Mouse (Mus musculus): ENCODE measurements around the gene Gas1.

The Gas1 gene

DNA sequence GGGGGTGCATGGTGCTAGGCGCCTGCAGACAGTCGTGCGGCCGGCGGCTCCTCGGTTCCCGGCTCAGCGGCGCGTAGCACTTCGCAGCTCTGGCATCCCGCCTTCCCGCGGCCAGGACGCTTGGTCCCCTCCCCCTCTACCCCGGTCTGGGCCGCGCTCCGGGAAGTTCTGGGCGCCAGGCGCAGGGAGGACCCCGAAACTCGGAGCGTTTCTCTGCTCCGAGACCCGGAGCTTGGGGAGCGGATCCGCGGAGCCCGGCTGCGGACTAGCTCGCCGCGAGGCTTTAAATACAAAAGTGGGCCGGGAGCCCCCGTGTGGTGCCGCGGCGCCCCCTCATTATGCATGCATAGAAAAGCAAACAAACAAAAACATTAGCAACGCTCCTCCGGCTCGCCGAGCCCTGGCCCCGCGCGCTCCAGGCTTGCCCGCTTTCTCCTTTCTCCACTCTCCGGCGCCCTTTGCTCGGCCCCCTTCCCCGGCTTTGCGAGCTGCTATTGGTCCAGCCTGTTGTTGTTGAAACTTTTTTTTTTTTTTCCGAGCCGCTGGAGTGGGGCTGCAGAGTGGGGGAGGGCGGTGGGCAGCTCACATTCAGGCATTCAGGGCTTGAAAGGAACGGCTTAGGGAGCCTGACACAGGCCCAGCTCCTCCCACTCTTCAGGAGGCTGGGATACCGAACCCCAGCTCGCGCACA is at the start of gene Gas1:
TSS of gene Gas1 (minus strand) at position 260 of the 691 bp plus-strand sequence.
- DNase-seq (ENCODE audit: low spot score): peak; percentile 90

DNA sequence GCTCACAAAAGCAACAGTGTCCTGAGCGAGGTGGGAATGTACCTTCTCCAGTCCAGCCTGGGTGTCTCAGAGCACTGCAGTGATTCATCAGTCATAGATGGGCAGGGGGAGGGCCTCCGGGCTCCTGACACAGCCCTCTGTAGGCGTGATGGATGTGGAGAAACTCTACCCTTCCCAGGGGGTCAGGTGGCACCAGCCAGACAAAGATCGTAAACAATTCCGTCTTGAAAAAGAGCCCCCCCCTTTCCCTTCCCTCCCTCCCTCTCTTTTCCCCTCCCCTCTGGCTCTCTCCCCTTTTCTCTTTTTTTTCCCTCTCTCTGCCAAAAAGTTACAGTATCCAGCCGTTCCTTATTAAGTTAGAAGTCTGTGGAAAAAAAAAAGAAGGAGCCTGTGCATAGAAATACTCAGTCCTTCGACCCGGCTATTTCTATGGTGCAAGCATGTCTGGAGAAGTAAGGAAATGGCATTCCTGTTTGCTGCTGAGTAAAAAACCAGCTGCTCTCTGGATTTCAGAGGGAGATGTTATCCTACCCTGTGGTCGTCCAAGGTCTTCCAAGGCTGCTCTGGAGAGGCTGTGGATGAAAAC is 49.2 kb upstream of the Gas1 start:
- DNase-seq (ENCODE audit: low spot score): peak; percentile 41

DNA sequence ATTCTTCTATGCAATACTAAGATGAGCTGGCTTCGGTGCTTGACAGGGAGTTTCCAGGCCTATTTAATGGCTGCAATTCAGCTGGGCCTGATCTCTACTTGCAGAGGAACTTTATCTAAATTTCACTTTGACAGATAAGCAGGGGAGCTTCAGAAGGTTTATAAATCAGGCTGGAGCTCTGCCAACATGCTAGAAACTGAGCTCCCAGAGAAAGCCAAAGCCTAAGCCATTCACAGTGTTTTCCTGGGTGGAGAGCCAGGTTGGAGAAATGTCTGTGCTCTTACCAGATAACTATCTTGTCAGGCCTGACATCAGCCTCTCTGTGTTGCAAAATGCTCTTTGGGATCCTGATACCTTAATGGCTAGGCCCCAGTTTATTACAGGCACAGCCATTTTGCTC is 48.6 kb upstream of the Gas1 start:
- peak; percentile 70 for DNase-seq (ENCODE audit: low spot score)

DNA sequence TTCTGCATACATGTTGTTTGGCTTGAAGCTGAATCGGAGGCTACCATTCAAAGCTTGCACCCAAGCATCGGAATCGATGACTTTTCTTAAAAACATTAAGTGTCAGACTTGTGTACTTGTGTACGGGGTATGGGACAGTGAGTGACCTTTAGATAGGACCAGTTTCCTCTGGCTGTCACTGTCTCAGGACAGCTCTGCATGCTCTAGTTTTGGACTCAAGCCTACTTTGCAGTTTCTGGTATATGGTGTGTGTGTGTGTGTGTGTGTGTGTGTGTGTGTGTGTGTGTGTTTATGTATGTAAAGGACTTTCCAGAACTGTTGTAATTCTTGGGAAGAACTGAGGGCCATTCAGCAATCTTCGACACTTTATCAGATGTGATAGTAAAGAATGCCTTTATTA is 48.1 kb upstream of the Gas1 start:
- no peak for DNase-seq (ENCODE audit: low spot score)

DNA sequence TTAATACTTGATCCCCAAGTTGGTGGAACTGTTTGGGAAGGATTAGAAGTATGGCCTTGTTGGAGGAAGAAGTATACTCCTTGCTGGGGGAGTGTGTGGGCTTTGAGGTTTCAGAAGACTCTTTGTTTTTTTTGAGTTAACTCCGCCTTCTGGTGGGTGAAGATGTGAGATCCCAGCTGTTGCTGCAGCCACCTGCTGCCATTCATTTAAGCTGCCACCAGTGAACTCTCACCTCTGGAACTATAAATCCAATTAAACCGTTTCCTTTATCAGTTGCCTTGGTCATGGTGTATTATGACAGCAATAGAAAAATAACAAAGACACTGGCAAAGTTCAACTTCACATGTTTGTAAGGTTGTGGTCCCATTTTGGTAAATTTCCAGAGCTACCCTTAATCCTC is 46.6 kb upstream of the Gas1 start:
- no peak for DNase-seq (ENCODE audit: low spot score)

DNA sequence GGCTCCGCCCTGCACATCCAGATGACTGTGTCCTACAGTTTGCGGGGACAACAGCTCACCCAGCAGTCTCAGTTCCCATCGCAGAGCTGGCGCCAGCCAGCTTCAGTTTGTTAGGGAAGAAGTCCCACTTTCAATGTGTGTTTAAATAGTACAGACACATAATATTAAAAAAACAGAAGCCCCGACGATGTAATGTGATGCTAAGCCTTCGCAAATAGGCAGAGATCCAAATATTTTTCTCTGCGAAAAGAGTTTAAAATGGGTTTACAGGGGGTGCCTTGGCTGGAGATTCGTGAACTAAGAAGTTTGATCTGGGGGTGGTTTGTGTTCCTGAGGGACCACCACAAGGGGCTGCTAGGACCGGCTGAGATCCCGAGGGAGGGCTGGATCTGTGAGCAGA is 45.2 kb upstream of the Gas1 start:
- no peak for DNase-seq (ENCODE audit: low spot score)

DNA sequence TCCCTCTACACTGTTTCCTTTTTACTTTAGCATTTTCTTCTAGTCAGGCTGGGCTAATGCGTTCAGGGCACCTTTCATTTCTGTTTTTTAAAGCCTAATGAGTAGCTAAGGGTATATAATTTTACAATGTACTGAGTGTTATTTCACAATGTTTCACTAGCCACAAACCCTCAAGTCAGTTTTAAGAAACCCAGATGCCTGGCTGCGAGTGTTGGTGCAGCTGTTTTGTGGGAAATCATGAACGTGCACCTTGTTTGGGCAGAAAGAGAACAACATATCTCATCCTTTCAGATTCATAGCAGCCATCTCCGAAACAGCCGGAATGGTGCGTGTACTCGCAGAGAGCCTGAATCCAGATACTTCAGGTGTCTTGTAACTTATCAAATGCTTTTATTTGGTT is 36.7 kb upstream of the Gas1 start:
- no peak for DNase-seq (ENCODE audit: low spot score)

DNA sequence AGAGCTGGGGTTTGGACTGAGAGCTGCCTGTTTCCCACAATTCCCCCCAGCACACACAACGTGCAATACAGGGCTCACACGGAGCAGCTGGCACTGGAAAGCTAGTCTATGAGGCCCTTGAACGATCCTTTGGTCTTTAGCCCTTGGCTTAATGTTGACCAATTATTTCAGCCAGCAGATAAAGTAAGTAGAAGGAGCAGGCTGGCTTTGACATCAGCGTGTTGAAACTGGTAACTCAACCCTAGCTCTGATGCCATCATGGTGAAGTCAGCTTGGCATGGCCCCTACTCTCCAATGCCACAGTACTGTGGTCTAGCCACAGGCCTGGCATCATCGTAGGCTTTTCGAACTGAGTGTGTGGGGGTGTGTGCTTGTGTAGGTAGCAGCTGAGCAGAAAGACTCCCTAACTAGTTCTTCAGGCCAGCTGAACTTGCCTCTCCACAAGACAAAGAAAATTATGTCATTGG is 30.0 kb upstream of the Gas1 start:
- DNase-seq (ENCODE audit: low spot score): no peak

DNA sequence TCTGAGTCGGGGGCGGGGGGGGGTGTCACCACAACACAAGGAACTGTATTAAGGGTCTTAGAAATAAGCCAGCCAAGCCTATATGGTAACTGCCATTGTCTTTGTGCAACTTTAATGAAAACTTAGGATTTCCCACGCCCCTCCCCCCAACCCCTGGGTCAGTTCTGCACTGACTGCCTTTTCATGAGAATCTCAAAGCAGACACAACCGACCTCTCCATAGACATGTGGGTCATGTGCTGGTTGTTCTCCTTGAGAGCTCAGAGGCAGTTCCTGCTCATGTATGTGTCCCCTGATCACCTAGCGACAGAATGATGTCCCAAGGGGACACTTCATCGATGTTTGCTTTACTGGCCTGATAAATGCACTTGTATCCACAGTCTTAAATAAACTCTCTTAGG is 27.6 kb upstream of the Gas1 start:
- DNase-seq (ENCODE audit: low spot score): no peak

DNA sequence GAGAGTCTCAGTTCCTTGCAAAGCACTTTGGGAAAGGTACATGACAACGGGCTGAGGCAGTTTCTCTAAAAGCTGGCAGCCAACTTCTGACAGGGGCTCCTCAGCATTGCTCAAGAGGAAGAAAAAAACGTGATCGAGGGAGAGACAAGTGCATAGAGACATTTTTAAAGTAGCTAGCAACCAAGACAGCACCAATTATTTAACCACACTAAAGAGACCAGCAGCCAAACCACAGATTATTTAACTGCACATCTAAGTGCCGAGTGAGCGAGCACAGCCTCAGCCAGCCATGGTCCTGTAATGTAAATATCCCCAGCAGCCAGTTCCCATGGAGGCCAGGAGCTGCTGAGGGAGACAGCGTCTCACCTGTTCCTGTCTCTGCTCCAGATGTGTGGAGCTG is 16.1 kb upstream of the Gas1 start:
- DNase-seq (ENCODE audit: low spot score): no peak

DNA sequence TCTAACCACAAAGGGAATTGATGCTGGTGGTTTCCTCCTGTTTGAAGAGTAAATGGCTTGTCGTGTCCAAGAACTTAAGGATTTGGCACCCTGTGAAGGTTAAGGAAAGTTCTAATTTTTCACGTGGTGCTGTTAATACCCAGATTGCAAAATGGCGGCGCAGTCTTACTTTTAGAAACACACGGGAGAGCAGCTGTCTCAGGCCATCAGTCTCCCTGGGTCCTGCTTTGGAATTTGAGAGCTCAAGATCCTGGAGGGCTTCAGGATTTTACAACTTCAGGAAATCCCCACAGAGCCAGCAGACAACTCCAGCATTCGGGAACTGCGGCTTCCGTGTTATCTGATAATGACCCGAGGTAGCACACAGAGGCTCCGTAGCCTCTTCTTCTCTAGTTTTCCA is 12.8 kb upstream of the Gas1 start:
- DNase-seq (ENCODE audit: low spot score): no peak

DNA sequence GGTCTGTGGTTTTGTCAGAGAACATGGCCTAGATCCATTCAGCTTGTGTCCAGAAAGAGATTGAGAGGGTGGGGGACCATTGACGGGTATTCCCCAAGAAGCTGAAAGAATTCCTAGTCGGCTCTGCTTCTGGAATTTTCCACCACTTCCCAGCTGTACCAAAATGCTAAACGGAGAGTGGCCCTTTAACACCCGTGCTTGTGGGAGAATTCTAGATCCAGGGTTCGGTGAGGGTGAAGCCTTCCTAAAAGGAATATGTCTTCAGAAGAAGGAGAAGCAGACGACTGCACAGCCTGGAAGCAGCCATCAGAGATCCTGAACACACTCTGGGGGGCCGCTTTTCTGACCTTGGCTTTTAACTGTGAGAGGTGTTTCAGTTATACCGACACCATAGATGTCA is 11.8 kb upstream of the Gas1 start:
- no peak for DNase-seq (ENCODE audit: low spot score)

DNA sequence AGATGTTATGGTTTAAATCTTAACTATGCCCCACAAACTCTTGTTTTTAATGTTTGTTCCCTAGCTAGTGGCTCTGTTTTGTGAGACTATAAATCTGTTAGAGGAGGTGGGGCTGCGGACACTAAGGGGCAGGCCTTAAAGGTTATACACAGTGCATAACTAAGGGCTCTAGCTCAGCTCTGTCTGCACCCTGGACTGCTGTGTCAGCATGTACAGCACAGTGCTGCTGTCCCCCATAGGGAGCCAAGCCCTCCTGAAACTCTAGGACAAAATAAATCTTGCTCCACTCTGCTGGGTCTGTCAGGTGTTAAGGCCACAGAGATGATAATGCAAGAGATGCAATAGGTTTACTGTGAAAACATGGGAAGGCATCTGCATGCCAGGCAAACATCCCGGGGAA is 10.1 kb upstream of the Gas1 start:
- no peak for DNase-seq (ENCODE audit: low spot score)

DNA sequence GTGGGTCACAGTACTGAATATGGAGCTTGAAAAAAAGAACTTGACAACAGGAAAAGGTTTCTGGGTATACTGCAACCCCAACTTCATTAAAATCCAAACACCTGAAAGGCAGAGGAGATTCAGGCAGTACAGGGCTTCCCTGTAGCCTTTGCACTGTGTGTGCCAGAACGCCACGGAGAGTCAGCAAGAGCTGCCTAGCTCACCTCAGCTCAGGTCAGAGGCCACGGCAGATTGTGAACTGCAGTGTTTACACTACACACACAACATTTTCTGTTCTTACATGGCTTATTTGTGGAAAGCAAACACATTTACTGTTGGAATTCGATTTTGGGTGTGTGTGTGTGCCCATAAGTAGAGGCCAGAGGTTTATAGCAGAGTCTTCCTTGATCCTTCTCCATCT is 5.2 kb upstream of the Gas1 start:
- no peak for DNase-seq (ENCODE audit: low spot score)

DNA sequence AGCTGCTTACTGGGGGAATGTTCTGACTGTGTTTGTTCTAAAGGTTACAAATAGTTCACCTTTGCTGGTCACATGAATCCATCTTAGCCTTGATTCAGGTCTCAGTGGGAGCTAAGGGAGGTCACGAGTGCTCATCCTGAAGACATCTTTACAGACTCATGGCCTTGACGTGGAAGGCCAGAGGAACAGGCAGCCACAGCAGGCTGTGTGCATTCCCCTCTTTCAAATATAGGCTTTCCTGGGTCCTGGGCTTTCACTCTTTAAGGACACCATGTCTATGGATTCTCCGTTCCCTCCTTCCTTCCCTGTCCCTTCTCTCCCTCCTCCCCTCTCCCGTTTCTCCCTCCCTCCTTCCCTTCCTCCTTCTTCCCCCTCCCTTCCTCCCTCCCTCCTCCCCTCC is 2.5 kb upstream of the Gas1 start:
- no peak for DNase-seq (ENCODE audit: low spot score)

DNA sequence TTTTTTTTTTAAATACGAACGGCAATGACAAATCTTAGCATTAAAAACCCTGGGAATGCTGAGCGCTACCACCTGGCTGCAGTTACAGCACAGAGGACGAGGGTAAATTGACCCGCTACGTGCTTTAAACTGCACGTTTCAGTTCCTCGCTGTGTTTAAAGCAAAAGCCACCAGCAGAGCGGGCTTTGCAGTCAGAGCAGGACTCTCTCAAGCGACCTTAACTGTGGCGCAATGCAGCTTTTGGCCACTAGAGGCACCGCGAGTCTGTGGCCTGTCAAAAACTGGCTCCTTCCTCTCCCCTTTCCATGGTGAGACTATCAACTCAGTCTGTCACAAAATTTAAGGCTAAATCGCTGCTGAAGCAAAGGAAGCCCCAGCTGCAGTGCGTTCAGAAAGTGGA is 1.3 kb upstream of the Gas1 start:
- DNase-seq (ENCODE audit: low spot score): peak; percentile 96

DNA sequence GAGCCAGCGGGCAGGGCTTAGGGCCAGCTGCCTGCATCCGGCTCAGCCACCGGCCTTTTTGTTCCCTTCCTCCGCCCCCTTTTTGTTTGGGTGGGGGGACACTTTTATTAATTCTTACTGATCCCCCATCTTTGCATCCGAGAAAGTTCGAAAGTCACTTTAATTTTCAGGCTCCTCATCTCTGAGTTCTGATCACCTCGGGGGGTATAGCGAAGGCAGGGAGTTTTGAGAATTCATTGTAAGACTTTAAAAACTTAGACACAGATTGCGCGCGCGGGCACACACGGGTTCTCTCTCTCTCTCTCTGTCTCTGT is 589 bp upstream of the Gas1 start:
- DNase-seq (ENCODE audit: low spot score): no peak

DNA sequence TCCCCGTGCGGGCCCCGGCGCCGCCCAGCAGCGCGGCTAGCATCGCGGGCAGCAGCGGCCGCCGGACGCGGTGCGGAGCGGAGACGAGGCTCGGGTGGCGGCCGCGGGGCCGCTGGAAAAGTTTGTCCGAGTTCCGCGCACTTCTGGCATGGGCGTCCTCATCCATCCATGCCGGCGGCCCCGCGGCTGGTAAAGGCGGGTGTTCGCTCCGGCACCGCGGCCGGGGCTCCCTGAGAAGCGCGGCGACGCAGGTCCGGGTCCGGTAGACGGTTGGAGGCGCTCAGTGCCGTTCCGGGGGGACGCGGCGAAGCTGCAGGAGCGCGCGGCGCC is 424 bp downstream of the Gas1 start:
- no peak for DNase-seq (ENCODE audit: low spot score)

DNA sequence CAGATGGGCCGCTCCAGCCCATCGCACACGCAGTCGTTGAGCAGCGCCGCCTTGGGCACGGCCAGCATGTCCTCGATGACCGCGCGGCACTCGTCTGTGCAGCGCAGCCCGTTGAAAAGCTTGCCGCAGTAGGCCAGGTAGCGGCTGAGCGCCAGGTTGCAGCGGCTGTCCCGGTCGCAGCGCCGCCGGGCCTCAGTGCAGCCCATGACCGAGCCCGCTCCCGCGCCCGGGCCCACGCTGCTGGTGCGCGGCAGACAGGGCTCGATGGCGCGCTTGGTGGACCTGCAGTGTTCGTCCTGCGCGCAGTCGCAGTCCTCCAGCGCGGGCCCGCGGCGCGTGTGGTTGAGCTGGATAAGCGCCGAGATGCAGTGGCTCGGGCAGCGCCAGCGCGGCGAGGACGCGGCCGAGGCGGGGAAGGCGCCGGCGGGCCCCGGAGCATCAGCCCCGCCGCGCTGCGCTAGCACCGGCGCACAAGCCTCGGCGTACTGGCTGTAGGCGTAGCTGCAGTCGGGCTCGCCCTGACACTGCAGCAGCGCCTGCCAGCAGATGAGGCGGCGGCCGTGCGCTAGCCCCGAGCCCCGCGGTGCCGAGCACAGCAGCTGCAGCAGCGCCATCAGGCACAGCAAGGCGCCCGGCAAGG is 909 bp downstream of the Gas1 start:
- DNase-seq (ENCODE audit: low spot score): peak; percentile 52

DNA sequence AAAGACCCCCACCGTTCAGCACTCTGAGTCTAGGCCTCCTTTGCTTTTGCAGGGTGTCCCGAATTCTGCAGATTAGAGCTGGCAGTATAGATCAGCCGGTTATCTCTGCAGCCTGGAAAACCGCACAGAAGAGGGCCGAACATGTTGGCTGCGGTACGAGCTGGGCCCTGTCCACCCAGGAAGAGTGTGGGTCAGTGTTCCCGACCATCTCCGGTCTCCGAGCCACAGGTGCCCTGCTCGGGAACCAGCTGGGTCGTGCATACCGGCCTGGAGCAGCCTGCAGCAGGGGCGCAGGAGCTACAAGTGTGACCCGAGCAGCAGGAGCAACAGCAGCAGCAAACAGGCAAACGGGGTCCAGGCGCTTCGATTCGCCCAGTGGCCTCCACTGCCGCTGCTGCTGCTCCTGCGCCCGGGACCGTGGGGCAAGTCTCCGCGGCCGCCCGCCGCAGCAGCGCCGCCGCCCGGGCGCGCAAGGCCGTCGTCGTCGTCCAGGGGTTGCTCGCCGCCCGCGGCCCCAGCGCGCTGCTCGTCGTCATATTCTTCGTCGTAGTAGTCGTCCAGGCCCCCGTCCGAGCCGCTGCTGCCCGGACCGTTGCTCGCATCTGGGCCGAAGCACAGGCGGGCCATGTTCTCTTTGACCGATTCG is 1.6 kb downstream of the Gas1 start:
- peak; percentile 37 for DNase-seq (ENCODE audit: low spot score)

DNA sequence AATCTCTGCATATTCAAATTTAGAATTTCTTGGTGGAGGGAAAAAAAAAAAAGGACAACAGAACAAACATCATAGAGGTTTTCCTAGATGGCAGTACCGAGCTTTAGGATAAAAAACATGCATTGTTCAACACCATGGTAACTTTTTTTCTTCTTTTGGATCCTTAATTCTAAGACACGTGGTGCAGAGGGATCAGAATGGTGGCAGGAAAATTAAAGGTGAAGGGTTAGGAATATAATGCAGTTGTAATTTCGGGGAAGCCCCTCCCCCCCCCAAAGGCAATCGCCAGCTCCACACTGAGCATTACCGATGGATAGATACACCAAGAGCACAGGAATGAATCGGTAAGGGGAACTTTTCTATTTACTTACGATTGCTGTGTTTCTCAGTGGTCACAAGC is 2.2 kb downstream of the Gas1 start:
- no peak for DNase-seq (ENCODE audit: low spot score)

DNA sequence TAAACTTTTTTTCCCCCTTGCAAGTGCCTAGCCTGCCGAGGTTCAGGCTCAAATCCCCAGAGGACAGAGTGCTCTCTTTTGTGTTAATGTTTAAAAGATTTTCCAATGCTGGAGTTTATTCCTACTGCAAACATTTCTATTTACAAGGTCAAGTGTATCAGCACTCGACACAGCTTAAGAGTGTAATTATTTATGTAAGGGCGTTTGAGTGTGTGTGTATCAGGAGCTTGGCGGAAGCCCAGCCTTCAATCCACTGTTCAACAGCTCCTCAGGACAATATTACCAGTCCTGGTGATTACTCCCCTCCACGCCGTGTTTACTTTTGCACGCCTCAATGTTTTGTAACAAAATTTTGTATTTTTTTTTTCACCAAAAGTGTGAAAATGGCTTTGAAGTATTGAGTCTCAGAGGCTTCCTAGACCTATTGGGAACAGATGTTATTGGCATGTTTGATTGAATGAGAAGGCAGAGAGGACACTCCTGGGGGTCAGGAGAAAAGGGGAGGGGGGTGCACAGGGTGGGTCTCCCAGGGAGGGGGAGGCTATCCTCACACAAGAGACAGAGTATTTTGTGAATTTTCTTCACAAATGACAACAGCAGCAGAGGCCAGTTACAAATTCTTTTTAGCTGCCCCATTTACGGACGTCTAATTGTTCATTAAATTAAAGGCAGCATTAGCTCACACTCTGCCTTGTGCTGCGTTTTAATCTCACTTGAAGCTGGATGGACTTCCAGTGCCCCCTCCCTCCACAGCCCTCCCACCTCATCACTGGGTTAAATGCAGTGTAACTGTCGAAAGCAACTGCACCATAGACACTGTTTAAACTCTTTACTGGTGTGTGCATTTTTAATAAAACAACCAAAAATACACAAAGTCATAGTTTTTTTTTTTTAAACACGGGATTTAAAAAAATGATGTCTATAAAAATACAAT is 3.3 kb downstream of the Gas1 start:
- DNase-seq (ENCODE audit: low spot score): no peak
